Mouse (Mus musculus) midbrain, embryonic 10.5 days (tissue): ENCODE results near the gene Gm29049. TPM values are rescaled to one million over a fixed set of nuclear protein-coding genes. Genes with fewer than 3 reads are reported as not detected.
"Not testable (repeated sequence)": the region's sequence is repeated elsewhere in the genome, so short reads cannot be mapped to it uniquely, and the experiment has no call there.

Experiments
- DNase-seq: peaks from one replicate; pipeline ENCODE4 v3.0.0-alpha.2; 2017; ENCODE audit warnings: low spot score
- H3K27ac ChIP-seq: fragments of 300-500 bp; sonication (generic); replicated peaks from 2 replicates; pipeline ENCODE4 v1.5.1; 2016; ENCODE audit warnings: mild to moderate bottlenecking
- H3K27me3 ChIP-seq: fragments of 300-500 bp; sonication (generic); 2 replicates; pipeline ENCODE4 v1.6.1; 2016; ENCODE audit warnings: low read depth, mild to moderate bottlenecking; ENCODE audit not compliant: poor library complexity, severe bottlenecking
- H3K36me3 ChIP-seq: fragments of 300-500 bp; sonication (generic); 2 replicates; pipeline ENCODE4 v1.6.1; 2016; ENCODE audit warnings: mild to moderate bottlenecking, moderate library complexity
- H3K4me1 ChIP-seq: fragments of 300-500 bp; sonication (generic); 2 replicates; pipeline ENCODE4 v1.6.1; 2016
- H3K4me3 ChIP-seq: fragments of 300-500 bp; sonication (generic); 2 replicates; pipeline ENCODE4 v1.5.1; 2016; ENCODE audit warnings: mild to moderate bottlenecking, moderate library complexity
- H3K9me3 ChIP-seq: fragments of 300-500 bp; sonication (generic); replicated peaks from 2 replicates; pipeline ENCODE4 v1.6.1; 2016; ENCODE audit warnings: mild to moderate bottlenecking
- WGBS: fragments of 180-500 bp; shearing (Covaris S2); methylation state at CpG from one replicate; pipeline ENCODE4 v1.1.7; 2016; 5-methylcytosine and 5-hydroxymethylcytosine counted together
- polyA plus RNA-seq: library from polyadenylated mRNA; unstranded; fragments of >200 nt; fragmentation: Nextera tagmentation; extraction: Ambion mirVana; gene quantifications from 2 replicates; pipeline ENCODE4 v1.2.1, GENCODE M21; 2016

Gene Gm29049
- polyA plus RNA-seq = not detected in 2 replicates

- no CpG with 5 or more reads among the region's 3 CpGs for WGBS
- not testable (repeated sequence) for H3K27ac ChIP-seq, H3K36me3 ChIP-seq, H3K4me3 ChIP-seq, H3K27me3 ChIP-seq, DNase-seq, H3K4me1 ChIP-seq, H3K9me3 ChIP-seq
These were observed at the start of gene Gm29049 for GRCm38 (mm10) chrY:7997068-7997467. TSS of gene Gm29049 (minus strand) at chrY:7997168.

Other genes with a start within 250 kb of the Gm29049 start
- gene Gm20825, start 74.3 kb upstream of the Gm29049 start, polyA plus RNA-seq = not detected in 2 replicates